Mouse (Mus musculus) olfactory bulb, adult 2 months (tissue): ENCODE data around the gene Gm7298. TPM values are rescaled to one million over a fixed set of nuclear protein-coding genes. Genes with fewer than 3 reads are reported as not detected.
"Not testable (repeated sequence)": the region's sequence is repeated elsewhere in the genome, so short reads cannot be mapped to it uniquely, and the experiment has no call there.

Source experiments
- H3K27ac ChIP-seq: fragments of 200-500 bp; 2 replicates; pipeline ENCODE4 v1.5.1; 2012; ENCODE audit warnings: low read depth, low read length; ENCODE audit not compliant: insufficient read depth
- H3K4me1 ChIP-seq: fragments of 200-500 bp; 2 replicates; pipeline ENCODE4 v1.6.1; 2012; ENCODE audit warnings: low read length; ENCODE audit not compliant: control insufficient read depth, insufficient read depth
- H3K4me3 ChIP-seq: fragments of 200-500 bp; 2 replicates; pipeline ENCODE4 v1.5.1; 2012; ENCODE audit warnings: mild to moderate bottlenecking, low read depth, low read length, moderate library complexity; ENCODE audit not compliant: insufficient read depth
- CTCF ChIP-seq: fragments of 200-500 bp; IDR thresholded peaks from 2 replicates; pipeline ENCODE4 v1.5.1; 2012; ENCODE audit warnings: low read depth, mild to moderate bottlenecking, low read length, moderate library complexity; ENCODE audit not compliant: insufficient read depth
- POLR2A ChIP-seq: fragments of 200-500 bp; IDR thresholded peaks from 2 replicates; pipeline ENCODE4 v1.6.1; 2012; ENCODE audit warnings: mild to moderate bottlenecking, low read depth, low read length, moderate library complexity; ENCODE audit not compliant: insufficient read depth
- WGBS: fragments of 180-500 bp; shearing (Covaris S2); methylation state at CpG from one replicate; pipeline ENCODE4 v1.1.7; 2018; 5-methylcytosine and 5-hydroxymethylcytosine counted together
- polyA plus RNA-seq: library from polyadenylated mRNA; stranded (reverse); fragments of >200 nt; gene quantifications from 2 replicates; pipeline ENCODE4 v1.2.4, GENCODE M21; 2012; ENCODE audit warnings: low replicate concordance; ENCODE audit not compliant: missing spikeins, insufficient read depth, insufficient read length

Gm7298 gene
- polyA plus RNA-seq = not detected in 2 replicates

GRCm38 (mm10) chr6:121732632-121733031, at the start of gene Gm7298:
Gene Gm7298 (plus strand): TSS chr6:121732932.
- 69% methylated on average over 3 of the region's 3 CpGs for WGBS
- no peaks in the 10 kb centered on the region for H3K4me1 ChIP-seq
- no peak within 1 kb of the TSS for H3K27ac ChIP-seq
- TF ChIP-seq POLR2A (no peak), CTCF (no peak)
- H3K4me3 ChIP-seq = no peak within 1 kb of the TSS

- TF ChIP-seq CTCF = no peak
- TF ChIP-seq POLR2A = no peak
- Histone ChIP-seq H3K4me3 (no peak overlapping the region), H3K4me1 (no peaks in the 10 kb centered on the region), H3K27ac (no peak overlapping the region)
- WGBS = 71% methylated on average over 4 of the region's 4 CpGs
Measured at GRCm38 (mm10) chr6:121828034-121828433, 95.3 kb downstream of the Gm7298 start.

GRCm38 (mm10) chr6:121836361-121836760, 103.6 kb downstream of the Gm7298 start:
- TF ChIP-seq CTCF = no peak
- TF ChIP-seq POLR2A = no peak
- H3K27ac ChIP-seq = no peak overlapping the region
- WGBS = 87% methylated on average over 1 of the region's 1 CpGs
- no peak overlapping the region for H3K4me3 ChIP-seq
- no peaks in the 10 kb centered on the region for H3K4me1 ChIP-seq

- H3K27ac ChIP-seq, H3K4me1 ChIP-seq, H3K4me3 ChIP-seq: not testable (repeated sequence)
- 78% methylated on average over 4 of the region's 4 CpGs for WGBS
Measured at GRCm38 (mm10) chr6:121838271-121838670, 105.5 kb downstream of the Gm7298 start, which contains the start of gene Mug1. Gene Mug1 (plus strand): TSS chr6:121838541.

Other genes with a start within 250 kb of the Gm7298 start
- gene A2m, start 97.6 kb upstream of the Gm7298 start, polyA plus RNA-seq = not detected in 2 replicates
- not detected in 2 replicates for gene Mug1, start 105.6 kb downstream of the Gm7298 start, polyA plus RNA-seq